Mouse (Mus musculus): ENCODE measurements around the gene Mfng. TPM values are rescaled to one million over a fixed set of nuclear protein-coding genes. Genes with fewer than 3 reads are reported as not detected.
A peak's percentile ranks its signal among the peaks of the same experiment; 100 is the strongest.

The Mfng gene
- total and polyA plus RNA-seq, 3 experiments: 35.2 to 63.7 (median 52.5) TPM

DNA sequence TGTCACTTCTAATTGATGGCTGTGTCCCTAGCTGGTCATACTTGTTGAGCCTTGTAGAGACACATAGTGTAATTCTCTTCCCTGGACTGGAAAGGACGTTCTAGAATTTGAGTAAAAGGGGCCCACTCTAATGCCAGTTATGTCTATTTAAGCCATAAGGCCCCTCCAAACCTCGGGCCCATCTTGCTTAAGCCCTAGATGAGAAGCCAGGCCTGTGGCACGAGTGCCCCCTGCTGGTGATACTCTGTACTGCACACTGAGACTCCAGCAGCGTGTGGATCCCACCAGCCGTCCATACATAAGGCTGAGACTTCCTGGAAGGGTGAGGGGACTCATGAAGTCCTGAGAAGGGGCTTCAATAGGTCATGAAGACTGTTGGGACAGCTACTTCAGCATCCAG, 29.1 kb downstream of the Mfng start:
- Histone ChIP-seq H3K4me2 (ENCODE audit: insufficient read depth, low read depth, poor library complexity, severe bottlenecking) (no peak overlapping the region), H3K79me2 (replicated peaks; ENCODE audit: control insufficient read depth, extremely low read depth, insufficient read depth, poor library complexity, severe bottlenecking) (no peaks in the 10 kb centered on the region), H3K9me3 (replicated peaks; ENCODE audit: low read length) (peaks cover 2% of the 10 kb centered on the region), H3K9ac (ENCODE audit: insufficient read depth, low read depth) (no peak overlapping the region), H3K27me3 (replicated peaks) (peaks cover 2% of the 10 kb centered on the region), H3K36me3 (replicated peaks in 1 of 2; ENCODE audit: control insufficient read depth in 1 of 2, insufficient read depth in 1 of 2, low read length in 1 of 2) (peaks cover 0 to 19% of the 10 kb centered on the region in 2 experiments), H3K27ac (ENCODE audit: insufficient read depth, low read depth) (no peak overlapping the region), H3K4me1 (ENCODE audit: control insufficient read depth in 1 of 2, insufficient read depth in 2 of 2) (peaks cover 0 to 11% of the 10 kb centered on the region in 2 experiments; a peak in 2 of 4 replicates), H3K4me3 (replicated peaks in 1 of 3; ENCODE audit: low read depth in 2 of 3, low read length in 2 of 3, poor library complexity in 1 of 3) (no peak overlapping the region)
- dilution Hi-C loops (cut with MboI; ENCODE audit: extremely low pct_ligation_motif_present, extremely low pct_unique_long_range_greater_than_20kb, low sequenced_read_pairs): loop anchor here (25.0 kb wide), 1 partner anchor 93 kb away; the partner anchor contains the start of gene Cdc42ep1
- DNase-seq (ENCODE audit: extremely low read depth): peak; percentile 76
- TF ChIP-seq IRF4 (IDR thresholded peaks at IDR 0.05; ENCODE audit: low read depth, low read length) (0 out of 2 replicates have a peak, but pooled peaks have one; percentile 20), SMC3 (IDR thresholded peaks at IDR 0.05; ENCODE audit: low read depth, low read length) (peak; percentile 89), TBP (conservative IDR thresholded peaks at IDR 0.05; ENCODE audit: low read depth, low read length) (no peak), ZC3H11A (IDR thresholded peaks at IDR 0.05; ENCODE audit: low read depth, low read length) (peak; percentile 76), RAD21 (IDR thresholded peaks at IDR 0.05; ENCODE audit: low read depth, low read length) (peak; percentile 93), CTCF (conservative IDR thresholded peaks at IDR 0.05 in 1 of 2, IDR thresholded peaks at IDR 0.05 in 1 of 2; ENCODE audit: low read depth in 2 of 2, low read length in 2 of 2) (peak; percentile 92 to 93), MYC (IDR thresholded peaks at IDR 0.05; ENCODE audit: low read depth, low read length) (no peak), EP300 (IDR thresholded peaks at IDR 0.05; ENCODE audit: low read length) (no peak)
- in situ Hi-C loops (cut with MboI; ENCODE audit: low pct_ligation_motif_present, low pct_unique_long_range_greater_than_20kb, low sequenced_read_pairs): loop anchor here (10.0 to 25.0 kb wide), 2 partner anchors 119 to 307 kb away; partner anchors contain the start of gene Kctd17

DNA sequence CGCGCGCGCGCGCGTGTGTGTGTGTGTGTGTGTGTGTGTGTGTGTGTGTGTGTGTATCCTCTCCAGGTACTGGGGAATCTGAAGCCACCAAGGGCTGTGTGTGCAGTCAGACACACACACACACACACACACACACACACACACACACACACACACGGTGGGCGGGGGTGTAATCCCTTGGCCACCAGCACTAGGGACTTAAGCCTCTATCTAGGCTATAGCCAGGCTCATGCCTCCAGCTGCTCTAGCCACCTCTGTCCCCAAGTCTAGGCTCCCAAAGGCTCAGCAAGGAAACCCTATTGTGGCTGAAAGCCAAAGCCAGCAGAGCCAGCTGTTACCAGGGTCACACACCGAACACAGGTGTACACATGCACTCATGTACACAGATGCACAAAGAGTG, 30.4 kb downstream of the Mfng start:
- Histone ChIP-seq H3K9me3 (replicated peaks; ENCODE audit: low read length) (peaks cover 2% of the 10 kb centered on the region), H3K27me3 (replicated peaks) (peaks cover 4% of the 10 kb centered on the region), H3K79me2 (replicated peaks; ENCODE audit: control insufficient read depth, extremely low read depth, insufficient read depth, poor library complexity, severe bottlenecking) (no peaks in the 10 kb centered on the region), H3K4me2 (ENCODE audit: insufficient read depth, low read depth, poor library complexity, severe bottlenecking) (no peak overlapping the region), H3K9ac (ENCODE audit: insufficient read depth, low read depth) (no peak overlapping the region), H3K4me3 (replicated peaks in 1 of 3; ENCODE audit: low read depth in 2 of 3, low read length in 2 of 3, poor library complexity in 1 of 3) (no peak overlapping the region), H3K27ac (ENCODE audit: insufficient read depth, low read depth) (no peak overlapping the region), H3K4me1 (ENCODE audit: control insufficient read depth in 1 of 2, insufficient read depth in 2 of 2) (peaks cover 0 to 6% of the 10 kb centered on the region in 2 experiments; a peak in 2 of 4 replicates), H3K36me3 (replicated peaks in 1 of 2; ENCODE audit: control insufficient read depth in 1 of 2, insufficient read depth in 1 of 2, low read length in 1 of 2) (peaks cover 0 to 8% of the 10 kb centered on the region in 2 experiments)
- DNase-seq (ENCODE audit: extremely low read depth): no peak
- dilution Hi-C loops (cut with MboI; ENCODE audit: extremely low pct_ligation_motif_present, extremely low pct_unique_long_range_greater_than_20kb, low sequenced_read_pairs): loop anchor here (25.0 kb wide), 1 partner anchor 94 kb away; the partner anchor contains the start of gene Cdc42ep1
- TF ChIP-seq BHLHE40 (IDR thresholded peaks at IDR 0.05; ENCODE audit: low read depth, low read length) (no peak), CHD1 (IDR thresholded peaks at IDR 0.05; ENCODE audit: low read depth, low read length) (no peak), NELFE (IDR thresholded peaks at IDR 0.05; ENCODE audit: low read depth, low read length) (no peak), UBTF (IDR thresholded peaks at IDR 0.05; ENCODE audit: low read depth, low read length) (no peak), CHD2 (IDR thresholded peaks at IDR 0.05; ENCODE audit: low read length) (no peak), MXI1 (IDR thresholded peaks at IDR 0.05; ENCODE audit: low read depth, low read length) (no peak), PAX5 (IDR thresholded peaks at IDR 0.05; ENCODE audit: low read length) (no peak), GABPA (IDR thresholded peaks at IDR 0.05; ENCODE audit: insufficient replicate concordance, low read depth, low read length) (no peak), MEF2A (IDR thresholded peaks at IDR 0.05; ENCODE audit: borderline replicate concordance, low read depth, low read length) (no peak), EP300 (IDR thresholded peaks at IDR 0.05; ENCODE audit: low read length) (no peak), SMC3 (IDR thresholded peaks at IDR 0.05; ENCODE audit: low read depth, low read length) (no peak), TBP (conservative IDR thresholded peaks at IDR 0.05; ENCODE audit: low read depth, low read length) (no peak), TCF12 (IDR thresholded peaks at IDR 0.05; ENCODE audit: low read depth, low read length) (no peak), ZNF384 (IDR thresholded peaks at IDR 0.05; ENCODE audit: low read depth, low read length) (no peak), ZKSCAN1 (IDR thresholded peaks at IDR 0.05; ENCODE audit: borderline replicate concordance, low read depth, low read length) (no peak), E2F4 (IDR thresholded peaks at IDR 0.05; ENCODE audit: insufficient replicate concordance, low read depth, low read length) (no peak), RAD21 (IDR thresholded peaks at IDR 0.05; ENCODE audit: low read depth, low read length) (no peak), MYC (IDR thresholded peaks at IDR 0.05; ENCODE audit: low read depth, low read length) (no peak)
- in situ Hi-C loops (cut with MboI; ENCODE audit: low pct_ligation_motif_present, low pct_unique_long_range_greater_than_20kb, low sequenced_read_pairs): loop anchor here (10.0 to 25.0 kb wide), 2 partner anchors 118 to 306 kb away; partner anchors contain the start of gene Kctd17

Measured in CH12.LX (cell line).